Comparison of ENCODE assay signal across 27 mouse cellular contexts in the genomic region with DNA sequence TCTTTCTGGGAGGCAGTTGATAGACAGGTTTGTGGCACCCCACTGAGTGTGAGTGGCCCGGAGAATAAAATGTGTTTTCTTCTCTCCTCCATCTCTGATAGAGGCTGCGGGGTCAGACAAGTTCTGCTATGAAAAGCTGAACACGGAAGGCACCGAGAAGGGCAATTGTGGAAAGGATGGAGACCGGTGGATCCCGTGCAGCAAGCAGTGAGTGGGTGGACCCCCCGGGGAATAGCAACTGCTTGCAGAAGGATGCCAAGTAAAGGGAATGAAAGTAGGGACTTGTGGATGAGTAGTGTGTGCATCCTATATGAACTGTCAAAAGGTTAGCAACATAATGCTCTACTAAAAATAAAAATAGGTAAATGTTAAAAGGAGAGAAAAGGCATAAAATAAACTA. TPM values are rescaled to one million over a fixed set of nuclear protein-coding genes. Genes with fewer than 3 reads are reported as not detected.
DNase-seq lines count a peak whose midpoint lies in the region; TF ChIP-seq lines count a peak whose summit lies in the region.
"Had no signal": no experiment of that assay in that cellular context is flagged by ENCODE, and none has a peak within 500 bp of the region (broad histone marks: within the 10 kb centered on the region; RNA-seq: fewer than 3 reads in every experiment).

No protein-coding gene starts in this region.

- intact Hi-C loops in left cerebral cortex, adult 2 months (cut with DNase I) = no loop called here

- peak; percentile 27 for DNase-seq in heart, adult 11 months
- no peak for DNase-seq in heart, embryonic 10.5 days (ENCODE audit: low spot score)
- DNase-seq in cerebellum, adult 11 months = peak; percentile 38
- peak; percentile 47 for DNase-seq in cerebellum, adult 8-10 months
- no peak for DNase-seq in embryonic facial prominence, embryonic 10.5 days (ENCODE audit: low spot score)
- no peak for DNase-seq in urinary bladder, postnatal 36 days (ENCODE audit: low spot score in 2 of 2)
- no peak for DNase-seq in left cerebral cortex, adult 2 months (ENCODE audit: extremely low spot score in 1 of 2, low spot score in 2 of 2)
- DNase-seq: gastrocnemius, postnatal 14 days; heart, adult 2 months; heart, postnatal 4 days; kidney, postnatal 4 days; right cerebral cortex, postnatal 14 days had no signal

- no peaks in the 10 kb centered on the region for H3K4me1 ChIP-seq in heart, embryonic 10.5 days
- H3K4me1 ChIP-seq in embryonic facial prominence, embryonic 10.5 days = peaks cover 17% of the 10 kb centered on the region
- H3K4me1 ChIP-seq: heart, embryonic 15.5 days; hindbrain, embryonic 15.5 days; kidney, embryonic 15.5 days; limb, embryonic 15.5 days; liver, embryonic 15.5 days; midbrain, embryonic 15.5 days had no signal

- H3K27ac ChIP-seq in heart, embryonic 10.5 days = no peak overlapping the region
- H3K27ac ChIP-seq in embryonic facial prominence, embryonic 10.5 days (replicated peaks) = peak overlapping the region; percentile 44; the same call in 1 of the 2 replicates
- H3K27ac ChIP-seq in left cerebral cortex, adult 2 months = no peak overlapping the region
- H3K27ac ChIP-seq: heart, adult 2 months; heart, embryonic 15.5 days; hindbrain, embryonic 15.5 days; kidney, embryonic 15.5 days; limb, embryonic 15.5 days; liver, embryonic 15.5 days; midbrain, embryonic 15.5 days had no signal

- TF ChIP-seq CTCF in left cerebral cortex, adult 2 months (IDR thresholded peaks at IDR 0.05) = no peak

- no peak overlapping the region for H3K4me3 ChIP-seq in heart, embryonic 10.5 days
- H3K4me3 ChIP-seq in embryonic facial prominence, embryonic 10.5 days = no peak overlapping the region
- no peak overlapping the region for H3K4me3 ChIP-seq in left cerebral cortex, adult 2 months
- H3K4me3 ChIP-seq: heart, adult 2 months; heart, embryonic 15.5 days; hindbrain, embryonic 15.5 days; kidney, embryonic 15.5 days; limb, embryonic 15.5 days; liver, embryonic 15.5 days; midbrain, embryonic 15.5 days had no signal

- H3K36me3 ChIP-seq in heart, embryonic 10.5 days = no peaks in the 10 kb centered on the region
- no peaks in the 10 kb centered on the region for H3K36me3 ChIP-seq in embryonic facial prominence, embryonic 10.5 days (replicated peaks)
- H3K36me3 ChIP-seq: heart, embryonic 15.5 days; kidney, embryonic 15.5 days; limb, embryonic 15.5 days; liver, embryonic 15.5 days; midbrain, embryonic 15.5 days had no signal

- no peaks in the 10 kb centered on the region for H3K27me3 ChIP-seq in heart, embryonic 10.5 days (ENCODE audit: insufficient read depth, poor library complexity, severe bottlenecking)
- no peaks in the 10 kb centered on the region for H3K27me3 ChIP-seq in embryonic facial prominence, embryonic 10.5 days (replicated peaks; ENCODE audit: low read depth, poor library complexity, severe bottlenecking)
- H3K27me3 ChIP-seq: heart, embryonic 15.5 days; hindbrain, embryonic 15.5 days; kidney, embryonic 15.5 days; limb, embryonic 15.5 days; liver, embryonic 15.5 days; midbrain, embryonic 15.5 days had no signal

- WGBS in heart, embryonic 10.5 days = 35% methylated on average over 7 of the region's 7 CpGs
- 27% methylated on average over 7 of the region's 7 CpGs for WGBS in embryonic facial prominence, embryonic 10.5 days

- H3K9me3 ChIP-seq in heart, embryonic 10.5 days = no peaks in the 10 kb centered on the region
- no peaks in the 10 kb centered on the region for H3K9me3 ChIP-seq in embryonic facial prominence, embryonic 10.5 days
- H3K9me3 ChIP-seq: heart, embryonic 15.5 days; hindbrain, embryonic 15.5 days; kidney, embryonic 15.5 days; limb, embryonic 15.5 days; liver, embryonic 15.5 days; midbrain, embryonic 15.5 days had no signal

RNA-seq across cellular contexts. Expression of gene Gm39653, which starts 49.3 kb away (rescaled TPM):
- polyA plus RNA-seq in heart, embryonic 10.5 days (2016; fragmentation: Nextera tagmentation; extraction: Ambion mirVana) = not detected in 2 replicates
- not detected in 2 replicates for polyA plus RNA-seq in embryonic facial prominence, embryonic 10.5 days (2016; fragmentation: Nextera tagmentation; extraction: Ambion mirVana)
- total RNA-seq in left cerebral cortex, adult 2 months (2021) = under 1 TPM; 0.43 to 0.54 TPM
- total RNA-seq: adrenal gland, adult 2 months; gastrocnemius, postnatal 14 days; heart, adult 2 months; heart, postnatal 4 days; layer of hippocampus, postnatal 14 days; left cerebral cortex, postnatal 14 days; neutrophil, adult 5-6 weeks had no signal
- polyA plus RNA-seq: adrenal gland, adult 2 months; embryonic facial prominence, embryonic 11.5 days; heart, adult 2 months; heart, embryonic 15.5 days; hindbrain, embryonic 15.5 days; intestine, embryonic 16.5 days; kidney, embryonic 15.5 days; limb, embryonic 15.5 days; liver, embryonic 15.5 days; lung, embryonic 16.5 days; midbrain, embryonic 15.5 days; spleen, adult 2 months; stomach, embryonic 14.5 days had no signal

Comparison
In these comparisons a context has a peak if more than half of its experiments do, and no peak if none do; other contexts are left out.
1. DNase-seq: peak in heart, adult 11 months (single experiment), cerebellum, adult 11 months (single experiment) and cerebellum, adult 8-10 months (single experiment); none in heart, embryonic 10.5 days (single experiment), embryonic facial prominence, embryonic 10.5 days (single experiment), urinary bladder, postnatal 36 days (0 of 2) and left cerebral cortex, adult 2 months (0 of 2).